Mouse (Mus musculus): ENCODE data around the gene Ampd1. TPM values are rescaled to one million over a fixed set of nuclear protein-coding genes. Genes with fewer than 3 reads are reported as not detected.

Ampd1 gene
- total RNA-seq, 1 experiment = 0.49 TPM

- peak overlapping the region; percentile 28; the same call in 1 of the 2 replicates for H3K9ac ChIP-seq (ENCODE audit: insufficient read depth, low read depth, low read length, poor library complexity, severe bottlenecking)
- in situ Hi-C loops (cut with MboI; ENCODE audit: low sequenced_read_pairs in 2 of 2, unreplicated experiment in 2 of 2) = no loop called here
- H3K9me3 ChIP-seq (ENCODE audit: control insufficient read depth, insufficient read depth, low read depth, low read length) = no peaks in the 10 kb centered on the region
- H3K4me3 ChIP-seq (ENCODE audit: insufficient read depth in 1 of 2, low read depth in 1 of 2, low read length in 2 of 2, poor library complexity in 1 of 2, severe bottlenecking in 1 of 2) = peak overlapping the region; percentile 5 to 21; a peak in 1 of 4 replicates
- H3K4me1 ChIP-seq (ENCODE audit: control insufficient read depth in 2 of 2, insufficient read depth in 2 of 2, low read length in 2 of 2, poor library complexity in 1 of 2) = peaks cover 0 to 3% of the 10 kb centered on the region in 2 experiments; a peak in 1 of 4 replicates
- peak; percentile 56 for DNase-seq (ENCODE audit: low read depth, low spot score)
- H3K36me3 ChIP-seq (ENCODE audit: control insufficient read depth, insufficient read depth, low read length, poor library complexity, severe bottlenecking) = no peaks in the 10 kb centered on the region
- TF ChIP-seq CHD2 (IDR thresholded peaks at IDR 0.05; ENCODE audit: low read depth, low read length) (no peak), ZC3H11A (IDR thresholded peaks at IDR 0.05; ENCODE audit: borderline replicate concordance, low read depth, low read length) (no peak), HCFC1 (IDR thresholded peaks at IDR 0.05; ENCODE audit: borderline replicate concordance, insufficient read depth, low read length) (no peak)
- no peak overlapping the region for H3K27ac ChIP-seq (ENCODE audit: insufficient read depth, low read depth, low read length, poor library complexity, severe bottlenecking)
Observed at GRCm38 (mm10) chr3:103098662-103099061, 24.8 kb downstream of the Ampd1 start.

GRCm38 (mm10) chr3:103099667-103100066 is 25.9 kb downstream of the Ampd1 start:
- no peak overlapping the region for H3K9ac ChIP-seq (ENCODE audit: insufficient read depth, low read depth, low read length, poor library complexity, severe bottlenecking)
- in situ Hi-C loops (cut with MboI; ENCODE audit: low sequenced_read_pairs in 2 of 2, unreplicated experiment in 2 of 2) = no loop called here
- TF ChIP-seq MAFK (IDR thresholded peaks at IDR 0.05; ENCODE audit: insufficient read depth, low read depth, low read length) = no peak
- no peak for TF ChIP-seq CHD2 (IDR thresholded peaks at IDR 0.05; ENCODE audit: low read depth, low read length)
- TF ChIP-seq ZNF384 (IDR thresholded peaks at IDR 0.05; ENCODE audit: low read depth, low read length) = no peak
- TF ChIP-seq ZC3H11A (IDR thresholded peaks at IDR 0.05; ENCODE audit: borderline replicate concordance, low read depth, low read length) = no peak
- TF ChIP-seq HCFC1 (IDR thresholded peaks at IDR 0.05; ENCODE audit: borderline replicate concordance, insufficient read depth, low read length) = no peak
- H3K4me1 ChIP-seq (ENCODE audit: control insufficient read depth in 2 of 2, insufficient read depth in 2 of 2, low read length in 2 of 2, poor library complexity in 1 of 2) = peaks cover 0 to 3% of the 10 kb centered on the region in 2 experiments; a peak in 1 of 4 replicates
- H3K4me3 ChIP-seq (ENCODE audit: insufficient read depth in 1 of 2, low read depth in 1 of 2, low read length in 2 of 2, poor library complexity in 1 of 2, severe bottlenecking in 1 of 2) = no peak overlapping the region
- no peaks in the 10 kb centered on the region for H3K36me3 ChIP-seq (ENCODE audit: control insufficient read depth, insufficient read depth, low read length, poor library complexity, severe bottlenecking)
- H3K9me3 ChIP-seq (ENCODE audit: control insufficient read depth, insufficient read depth, low read depth, low read length) = no peaks in the 10 kb centered on the region
- no peak for DNase-seq (ENCODE audit: low read depth, low spot score)
- no peak overlapping the region for H3K27ac ChIP-seq (ENCODE audit: insufficient read depth, low read depth, low read length, poor library complexity, severe bottlenecking)

DNA sequence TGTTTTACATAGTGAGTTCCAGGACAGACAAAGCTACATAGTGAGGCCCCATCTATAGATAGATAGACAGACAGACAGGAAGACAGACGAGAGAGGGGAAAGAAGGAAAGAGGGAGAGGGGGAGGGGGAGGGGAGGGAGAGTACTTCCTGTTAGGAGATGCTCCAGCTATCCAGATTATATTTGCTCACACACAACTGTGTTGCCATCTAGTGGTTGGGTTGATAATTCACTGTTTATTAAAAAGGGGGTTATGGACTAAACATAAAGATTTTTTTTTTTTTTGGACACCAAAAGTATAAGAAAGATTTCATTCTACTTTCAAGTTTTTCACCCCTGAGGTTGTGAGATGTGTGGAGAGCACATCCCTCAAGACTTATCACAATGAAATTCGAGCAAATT is 26.9 kb downstream of the Ampd1 start:
- Histone ChIP-seq H3K27ac (ENCODE audit: insufficient read depth, low read depth, low read length, poor library complexity, severe bottlenecking) (no peak overlapping the region), H3K36me3 (ENCODE audit: control insufficient read depth, insufficient read depth, low read length, poor library complexity, severe bottlenecking) (no peaks in the 10 kb centered on the region), H3K4me1 (ENCODE audit: control insufficient read depth in 2 of 2, insufficient read depth in 2 of 2, low read length in 2 of 2, poor library complexity in 1 of 2) (peaks cover 0 to 3% of the 10 kb centered on the region in 2 experiments; a peak in 1 of 4 replicates), H3K9ac (ENCODE audit: insufficient read depth, low read depth, low read length, poor library complexity, severe bottlenecking) (no peak overlapping the region), H3K4me3 (ENCODE audit: insufficient read depth in 1 of 2, low read depth in 1 of 2, low read length in 2 of 2, poor library complexity in 1 of 2, severe bottlenecking in 1 of 2) (no peak overlapping the region), H3K9me3 (ENCODE audit: control insufficient read depth, insufficient read depth, low read depth, low read length) (no peaks in the 10 kb centered on the region)
- no peak for DNase-seq (ENCODE audit: low read depth, low spot score)
- in situ Hi-C loops (cut with MboI; ENCODE audit: low sequenced_read_pairs in 2 of 2, unreplicated experiment in 2 of 2) = no loop called here
- TF ChIP-seq MAFK (IDR thresholded peaks at IDR 0.05; ENCODE audit: insufficient read depth, low read depth, low read length) (no peak), ZC3H11A (IDR thresholded peaks at IDR 0.05; ENCODE audit: borderline replicate concordance, low read depth, low read length) (no peak), ZNF384 (IDR thresholded peaks at IDR 0.05; ENCODE audit: low read depth, low read length) (no peak), CHD2 (IDR thresholded peaks at IDR 0.05; ENCODE audit: low read depth, low read length) (no peak), HCFC1 (IDR thresholded peaks at IDR 0.05; ENCODE audit: borderline replicate concordance, insufficient read depth, low read length) (no peak)

- H3K36me3 ChIP-seq (ENCODE audit: control insufficient read depth, insufficient read depth, low read length, poor library complexity, severe bottlenecking) = no peaks in the 10 kb centered on the region
- in situ Hi-C loops (cut with MboI; ENCODE audit: low sequenced_read_pairs in 2 of 2, unreplicated experiment in 2 of 2) = no loop called here
- no peak for TF ChIP-seq MAFK (IDR thresholded peaks at IDR 0.05; ENCODE audit: insufficient read depth, low read depth, low read length)
- TF ChIP-seq CHD2 (IDR thresholded peaks at IDR 0.05; ENCODE audit: low read depth, low read length) = no peak
- TF ChIP-seq HCFC1 (IDR thresholded peaks at IDR 0.05; ENCODE audit: borderline replicate concordance, insufficient read depth, low read length) = no peak
- no peak for TF ChIP-seq ZNF384 (IDR thresholded peaks at IDR 0.05; ENCODE audit: low read depth, low read length)
- TF ChIP-seq ZC3H11A (IDR thresholded peaks at IDR 0.05; ENCODE audit: borderline replicate concordance, low read depth, low read length) = no peak
- H3K27ac ChIP-seq (ENCODE audit: insufficient read depth, low read depth, low read length, poor library complexity, severe bottlenecking) = no peak overlapping the region
- no peak overlapping the region for H3K9ac ChIP-seq (ENCODE audit: insufficient read depth, low read depth, low read length, poor library complexity, severe bottlenecking)
- H3K4me1 ChIP-seq (ENCODE audit: control insufficient read depth in 2 of 2, insufficient read depth in 2 of 2, low read length in 2 of 2, poor library complexity in 1 of 2) = peaks cover 0 to 3% of the 10 kb centered on the region in 2 experiments; a peak in 2 of 4 replicates
- DNase-seq (ENCODE audit: low read depth, low spot score) = no peak
- no peaks in the 10 kb centered on the region for H3K9me3 ChIP-seq (ENCODE audit: control insufficient read depth, insufficient read depth, low read depth, low read length)
- no peak overlapping the region for H3K4me3 ChIP-seq (ENCODE audit: insufficient read depth in 1 of 2, low read depth in 1 of 2, low read length in 2 of 2, poor library complexity in 1 of 2, severe bottlenecking in 1 of 2)
Observed at GRCm38 (mm10) chr3:103101194-103101593, 27.4 kb downstream of the Ampd1 start.

DNA sequence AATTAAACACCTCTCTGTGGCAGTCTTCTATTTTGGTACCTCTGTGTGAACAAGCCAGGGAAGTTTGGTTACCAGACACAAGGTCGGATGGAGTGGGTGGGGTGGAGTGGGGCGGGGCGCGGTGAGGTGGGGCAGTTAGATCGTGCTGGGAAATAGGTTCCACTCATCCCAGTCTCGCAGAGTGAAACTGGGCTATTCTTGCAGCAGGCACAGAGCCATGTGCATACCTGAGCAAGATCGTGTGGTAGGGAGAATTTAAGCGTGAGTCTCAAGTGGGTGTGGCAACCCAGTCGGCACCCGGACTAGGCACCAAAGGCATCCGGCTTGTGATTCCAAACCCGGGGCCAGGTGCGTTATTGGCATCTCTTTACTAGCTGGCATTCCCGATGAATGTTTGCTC is 28.1 kb downstream of the Ampd1 start:
- no peak for TF ChIP-seq ZNF384 (IDR thresholded peaks at IDR 0.05; ENCODE audit: low read depth, low read length)
- no peak for TF ChIP-seq CHD2 (IDR thresholded peaks at IDR 0.05; ENCODE audit: low read depth, low read length)
- no peak for TF ChIP-seq HCFC1 (IDR thresholded peaks at IDR 0.05; ENCODE audit: borderline replicate concordance, insufficient read depth, low read length)
- no peak for TF ChIP-seq MAFK (IDR thresholded peaks at IDR 0.05; ENCODE audit: insufficient read depth, low read depth, low read length)
- TF ChIP-seq ZC3H11A (IDR thresholded peaks at IDR 0.05; ENCODE audit: borderline replicate concordance, low read depth, low read length) = no peak

More for the DNA sequence above, 28.1 kb downstream of the Ampd1 start:
- H3K36me3 ChIP-seq (ENCODE audit: control insufficient read depth, insufficient read depth, low read length, poor library complexity, severe bottlenecking) = no peaks in the 10 kb centered on the region
- no peak for DNase-seq (ENCODE audit: low read depth, low spot score)
- in situ Hi-C loops (cut with MboI; ENCODE audit: low sequenced_read_pairs in 2 of 2, unreplicated experiment in 2 of 2) = no loop called here
- peak overlapping the region; percentile 65 for H3K9ac ChIP-seq (ENCODE audit: insufficient read depth, low read depth, low read length, poor library complexity, severe bottlenecking)
- H3K27ac ChIP-seq (ENCODE audit: insufficient read depth, low read depth, low read length, poor library complexity, severe bottlenecking) = no peak overlapping the region
- peaks cover 2 to 3% of the 10 kb centered on the region in 2 experiments; a peak in 3 of 4 replicates for H3K4me1 ChIP-seq (ENCODE audit: control insufficient read depth in 2 of 2, insufficient read depth in 2 of 2, low read length in 2 of 2, poor library complexity in 1 of 2)
- H3K9me3 ChIP-seq (ENCODE audit: control insufficient read depth, insufficient read depth, low read depth, low read length) = no peaks in the 10 kb centered on the region
- H3K4me3 ChIP-seq (ENCODE audit: insufficient read depth in 1 of 2, low read depth in 1 of 2, low read length in 2 of 2, poor library complexity in 1 of 2, severe bottlenecking in 1 of 2) = peak overlapping the region; percentile 92 to 94
